9 mouse cellular contexts compared by ENCODE assay signal in genomic region chr4:25799051-25799475, GRCm38 (mm10). TPM values are rescaled to one million over a fixed set of nuclear protein-coding genes. Genes with fewer than 3 reads are reported as not detected.
DNase-seq lines count a peak whose midpoint lies in the region; ATAC-seq lines count a peak whose summit lies in the region.
"Had no signal": no experiment of that assay in that cellular context is flagged by ENCODE, and none has a peak within 500 bp of the region (broad histone marks: within the 10 kb centered on the region; RNA-seq: fewer than 3 reads in every experiment).

No protein-coding gene starts in this region.

- no peaks in the 10 kb centered on the region for H3K9me3 ChIP-seq in heart, embryonic 13.5 days
- no peaks in the 10 kb centered on the region for H3K9me3 ChIP-seq in hindbrain, embryonic 12.5 days (replicated peaks)
- H3K9me3 ChIP-seq in liver, embryonic 13.5 days (replicated peaks), result no peaks in the 10 kb centered on the region

- H3K36me3 ChIP-seq in heart, embryonic 13.5 days, result no peaks in the 10 kb centered on the region
- no peaks in the 10 kb centered on the region for H3K36me3 ChIP-seq in hindbrain, embryonic 12.5 days
- H3K36me3 ChIP-seq in liver, embryonic 13.5 days, result no peaks in the 10 kb centered on the region

- no peak for ATAC-seq in heart, embryonic 13.5 days (ENCODE audit: extremely low read depth, insufficient number of reproducible peaks, low FRiP score, low TSS enrichment)
- ATAC-seq in hindbrain, embryonic 12.5 days (ENCODE audit: low FRiP score), result peak; percentile 36
- ATAC-seq in liver, embryonic 13.5 days (ENCODE audit: low read depth), result no peak
- ATAC-seq in megakaryocyte progenitor cell, adult 5-6 weeks (replicated peaks; ENCODE audit: poor library complexity), result no peak
- ATAC-seq in monocyte, adult 5-6 weeks (replicated peaks; ENCODE audit: insufficient number of reproducible peaks, low FRiP score, low TSS enrichment, poor library complexity, severe bottlenecking), result no peak

- H3K4me2 ChIP-seq in heart, embryonic 13.5 days, result peak overlapping the region; percentile 95
- H3K4me2 ChIP-seq in hindbrain, embryonic 12.5 days (replicated peaks), result peak overlapping the region; percentile 87
- peak overlapping the region; percentile 49 for H3K4me2 ChIP-seq in liver, embryonic 13.5 days

- H3K9ac ChIP-seq in heart, embryonic 13.5 days, result peak overlapping the region; percentile 63; the same call in 1 of the 2 replicates
- H3K9ac ChIP-seq in hindbrain, embryonic 12.5 days, result peak overlapping the region; percentile 73
- H3K9ac ChIP-seq in liver, embryonic 13.5 days, result no peak overlapping the region

- DNase-seq in heart, adult 9 months (ENCODE audit: low spot score in 2 of 2), result no peak
- DNase-seq in R1 (ENCODE audit: low read depth, low spot score), result peak; percentile 49
- no peak for DNase-seq in liver, embryonic 13.5 days
- DNase-seq in thymus, postnatal 14 days, result no peak

- 2% methylated on average over 7 of the region's 7 CpGs for WGBS in heart, embryonic 13.5 days
- WGBS in hindbrain, embryonic 12.5 days, result under 1% methylated on average over 7 of the region's 7 CpGs
- 4% methylated on average over 7 of the region's 7 CpGs for WGBS in liver, embryonic 13.5 days (ENCODE audit: insufficient replicate concordance)

- peaks cover 14% of the 10 kb centered on the region for H3K4me1 ChIP-seq in heart, embryonic 13.5 days
- peaks cover 11% of the 10 kb centered on the region for H3K4me1 ChIP-seq in hindbrain, embryonic 12.5 days
- no peaks in the 10 kb centered on the region for H3K4me1 ChIP-seq in liver, embryonic 13.5 days (replicated peaks)

- no peak overlapping the region for H3K27ac ChIP-seq in heart, embryonic 13.5 days (replicated peaks)
- peak overlapping the region; percentile 78; the same call in 1 of the 2 replicates for H3K27ac ChIP-seq in hindbrain, embryonic 12.5 days
- H3K27ac ChIP-seq in liver, embryonic 13.5 days, result no peak overlapping the region

- H3K4me3 ChIP-seq in heart, embryonic 13.5 days, result peak overlapping the region; percentile 57
- H3K4me3 ChIP-seq in hindbrain, embryonic 12.5 days, result peak overlapping the region; percentile 59
- H3K4me3 ChIP-seq in liver, embryonic 13.5 days (replicated peaks), result no peak overlapping the region

- H3K27me3 ChIP-seq in heart, embryonic 13.5 days (replicated peaks), result peaks cover 35% of the 10 kb centered on the region
- no peaks in the 10 kb centered on the region for H3K27me3 ChIP-seq in hindbrain, embryonic 12.5 days
- H3K27me3 ChIP-seq in liver, embryonic 13.5 days, result peaks cover 17% of the 10 kb centered on the region
- H3K27me3 ChIP-seq: CH12.LX had no signal

RNA-seq across cellular contexts. Expression of gene Fut9, which starts 1.0 kb away (rescaled TPM):
- 0.04 and 0.05 TPM in 2 replicates for polyA plus RNA-seq in heart, embryonic 13.5 days (2015; fragmentation: Nextera tagmentation; extraction: Ambion mirVana)
- 3.5 and 3.6 TPM in 2 replicates for polyA plus RNA-seq in hindbrain, embryonic 12.5 days (2016; fragmentation: Nextera tagmentation; extraction: Ambion mirVana)
- not detected in 2 replicates for polyA plus RNA-seq in liver, embryonic 13.5 days (2015; fragmentation: Nextera tagmentation; extraction: Ambion mirVana)
- not detected in 2 replicates for total RNA-seq in megakaryocyte progenitor cell, adult 5-6 weeks (2015)
- total RNA-seq in megakaryocyte progenitor cell, adult 5-6 weeks (2017), result not detected in 2 replicates
- total RNA-seq in monocyte, adult 5-6 weeks (2017), result not detected in 3 replicates
- total RNA-seq: CH12.LX had no signal
